Mouse (Mus musculus): Measurements from ENCODE around the gene Dusp1. TPM values are rescaled to one million over a fixed set of nuclear protein-coding genes. Genes with fewer than 3 reads are reported as not detected.

Dusp1 gene
- polyA plus RNA-seq, 1 experiment from 2014 or later = 12.2 TPM

DNA sequence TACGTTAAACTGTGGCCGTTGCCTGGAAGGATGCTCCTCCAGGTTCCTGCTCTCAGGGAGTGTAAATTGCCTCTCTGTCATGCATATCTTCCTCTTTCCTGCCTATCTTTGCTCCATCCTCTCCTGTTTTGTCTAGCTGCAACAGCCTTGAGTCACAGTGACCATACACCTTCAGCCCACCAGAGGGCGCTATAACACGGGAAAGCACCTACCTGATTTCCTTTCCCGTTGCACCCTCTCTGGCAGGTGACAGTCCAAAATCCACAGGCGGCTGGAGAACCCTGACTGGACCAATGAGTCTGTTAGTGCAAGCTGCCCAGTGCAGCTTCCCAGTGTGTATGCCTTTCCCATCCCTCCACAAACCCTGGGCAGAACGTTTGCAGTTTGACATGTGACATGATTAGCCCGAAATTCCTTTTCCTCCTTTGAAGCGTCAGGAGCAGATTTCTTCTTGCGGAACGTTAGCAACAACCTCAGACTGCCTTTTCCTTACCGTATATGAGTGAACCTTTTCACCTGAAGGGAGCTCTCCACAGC is 99.2 kb downstream of the Dusp1 start:
- Histone ChIP-seq H3K4me2 (ENCODE audit: low read depth, low read length) (no peak overlapping the region), H3K4me3 (ENCODE audit: low read length) (no peak overlapping the region), H3K4me1 (ENCODE audit: control insufficient read depth, insufficient read depth, low read length) (no peaks in the 10 kb centered on the region), H3K9ac (ENCODE audit: low read depth, low read length) (no peak overlapping the region; the same call in 1 of the 2 replicates), H3K27ac (ENCODE audit: low read length) (no peak overlapping the region), H3K27me3 (replicated peaks; ENCODE audit: control insufficient read depth, insufficient read depth, low read length) (0 out of 2 replicates have a peak, but pooled peaks cover 4% of the 10 kb centered on the region), H3K36me3 (ENCODE audit: control insufficient read depth, insufficient read depth, low read length) (no peaks in the 10 kb centered on the region), H3K9me3 (ENCODE audit: control insufficient read depth, low read length) (no peaks in the 10 kb centered on the region)
- no peak for ATAC-seq
- WGBS = 28% methylated on average over 12 of the region's 12 CpGs

DNA sequence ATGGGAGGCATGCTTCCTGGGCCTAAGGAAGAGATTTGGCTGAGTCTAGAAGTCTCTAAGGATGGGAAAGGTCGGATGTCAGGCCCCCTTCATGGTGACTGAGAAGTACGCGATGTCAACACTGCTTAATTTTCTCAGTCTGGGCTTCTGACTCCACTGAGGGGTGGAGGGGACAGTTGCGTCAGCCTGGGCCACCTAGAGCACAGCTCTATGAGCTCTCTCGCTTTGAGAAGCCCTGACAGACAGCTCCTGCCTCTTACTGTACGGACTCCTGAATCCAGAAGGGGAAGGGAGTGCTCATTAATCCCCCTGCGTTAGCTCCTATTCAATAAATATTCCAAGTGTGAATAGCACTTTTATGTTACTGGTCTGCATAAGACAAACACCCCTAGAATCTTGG is 103.9 kb downstream of the Dusp1 start:
- H3K4me2 ChIP-seq (ENCODE audit: low read depth, low read length) = no peak overlapping the region
- H3K9ac ChIP-seq (ENCODE audit: low read depth, low read length) = no peak overlapping the region
- H3K36me3 ChIP-seq (ENCODE audit: control insufficient read depth, insufficient read depth, low read length) = no peaks in the 10 kb centered on the region
- no peak overlapping the region for H3K27ac ChIP-seq (ENCODE audit: low read length)
- H3K27me3 ChIP-seq (replicated peaks; ENCODE audit: control insufficient read depth, insufficient read depth, low read length) = 0 out of 2 replicates have a peak, but pooled peaks cover 4% of the 10 kb centered on the region
- H3K9me3 ChIP-seq (ENCODE audit: control insufficient read depth, low read length) = no peaks in the 10 kb centered on the region
- H3K4me3 ChIP-seq (ENCODE audit: low read length) = no peak overlapping the region
- ATAC-seq = no peak
- H3K4me1 ChIP-seq (ENCODE audit: control insufficient read depth, insufficient read depth, low read length) = peaks cover 4% of the 10 kb centered on the region; the same call in 1 of the 2 replicates
- WGBS = 67% methylated on average over 7 of the region's 7 CpGs

DNA sequence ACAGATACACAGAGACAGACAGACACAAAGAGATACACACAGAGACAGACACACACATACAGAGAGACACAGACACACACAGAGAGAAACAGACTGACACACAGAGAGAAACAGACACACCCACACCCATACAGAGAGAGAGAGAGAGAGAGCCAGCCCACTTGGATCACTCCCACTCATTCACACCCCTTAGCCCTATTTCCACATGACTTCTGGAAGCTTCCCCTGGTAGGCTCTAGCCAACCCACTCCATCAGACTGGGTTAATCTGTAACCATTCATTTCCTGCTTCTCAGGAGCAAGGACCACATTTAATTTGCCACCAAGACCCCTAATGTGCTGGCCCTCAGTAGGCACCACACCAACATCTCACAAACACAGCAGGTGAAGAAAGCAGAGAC is 104.4 kb downstream of the Dusp1 start:
- ATAC-seq = peak; percentile 53; the same call in 1 of the 2 replicates
- Histone ChIP-seq H3K27ac (ENCODE audit: low read length) (no peak overlapping the region), H3K36me3 (ENCODE audit: control insufficient read depth, insufficient read depth, low read length) (no peaks in the 10 kb centered on the region), H3K4me3 (ENCODE audit: low read length) (no peak overlapping the region), H3K9me3 (ENCODE audit: control insufficient read depth, low read length) (no peaks in the 10 kb centered on the region), H3K9ac (ENCODE audit: low read depth, low read length) (no peak overlapping the region), H3K4me2 (ENCODE audit: low read depth, low read length) (no peak overlapping the region), H3K4me1 (ENCODE audit: control insufficient read depth, insufficient read depth, low read length) (peaks cover 5% of the 10 kb centered on the region; the same call in 1 of the 2 replicates), H3K27me3 (replicated peaks; ENCODE audit: control insufficient read depth, insufficient read depth, low read length) (0 out of 2 replicates have a peak, but pooled peaks cover 4% of the 10 kb centered on the region)

Small RNAs within 50 kb of the gene (microRNA-seq; reads per million reads assigned to microRNA genes)
- gene Gm22420 = not detected

Other genes starting within 250 kb of the Dusp1 start
- 1.5 and 1.6 TPM in 2 replicates for gene Neurl1b, start 147.3 kb downstream of the Dusp1 start, polyA plus RNA-seq (2015; fragmentation: Nextera tagmentation; extraction: Ambion mirVana)
- 88.6 and 91.2 TPM in 2 replicates for gene Ergic1, start 639 bp downstream of the Dusp1 start, polyA plus RNA-seq (2015; fragmentation: Nextera tagmentation; extraction: Ambion mirVana)
- gene Atp6v0e, start 101.1 kb upstream of the Dusp1 start, polyA plus RNA-seq (2015; fragmentation: Nextera tagmentation; extraction: Ambion mirVana) = 311 and 334 TPM in 2 replicates
- gene Crebrf, start 153.5 kb upstream of the Dusp1 start, polyA plus RNA-seq (2015; fragmentation: Nextera tagmentation; extraction: Ambion mirVana) = 8.1 and 9.4 TPM in 2 replicates
- gene Bnip1, start 218.9 kb upstream of the Dusp1 start, polyA plus RNA-seq (2015; fragmentation: Nextera tagmentation; extraction: Ambion mirVana) = 47.6 and 52.0 TPM in 2 replicates